Mouse (Mus musculus): ENCODE data around the gene Slc47a1. TPM values are rescaled to one million over a fixed set of nuclear protein-coding genes. Genes with fewer than 3 reads are reported as not detected.
"Not testable (repeated sequence)": the region's sequence is repeated elsewhere in the genome, so short reads cannot be mapped to it uniquely, and the experiment has no call there.

Slc47a1 gene
- total RNA-seq, 2 experiments from 2014 or later = 29.3 to 30.4 TPM

DNA sequence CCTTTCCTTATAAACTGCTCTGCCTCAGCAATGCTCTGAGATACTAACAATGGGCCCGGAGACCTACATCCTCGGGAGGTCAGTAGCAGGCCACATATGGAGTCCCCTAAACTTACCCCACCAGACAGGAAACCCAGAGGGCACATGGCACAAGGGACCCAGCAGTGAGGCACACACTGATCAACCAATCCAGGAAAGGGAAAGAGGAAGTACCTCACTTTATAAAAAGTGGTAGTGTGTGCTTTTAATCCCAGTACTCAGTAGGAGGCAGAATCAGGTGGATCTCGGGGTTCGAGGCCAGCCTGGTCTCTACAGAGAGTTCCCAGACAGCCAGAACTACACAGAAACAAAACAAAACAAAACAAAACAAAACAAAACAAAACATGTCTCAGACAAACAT, 37.8 kb downstream of the Slc47a1 start:
- DNase-seq (ENCODE audit: low spot score) = no peak
- intact Hi-C loops (cut with DNase I) = loop anchor here (10.0 kb wide), 1 partner anchor 164 kb away; the partner anchor contains the start of gene B9d1

DNA sequence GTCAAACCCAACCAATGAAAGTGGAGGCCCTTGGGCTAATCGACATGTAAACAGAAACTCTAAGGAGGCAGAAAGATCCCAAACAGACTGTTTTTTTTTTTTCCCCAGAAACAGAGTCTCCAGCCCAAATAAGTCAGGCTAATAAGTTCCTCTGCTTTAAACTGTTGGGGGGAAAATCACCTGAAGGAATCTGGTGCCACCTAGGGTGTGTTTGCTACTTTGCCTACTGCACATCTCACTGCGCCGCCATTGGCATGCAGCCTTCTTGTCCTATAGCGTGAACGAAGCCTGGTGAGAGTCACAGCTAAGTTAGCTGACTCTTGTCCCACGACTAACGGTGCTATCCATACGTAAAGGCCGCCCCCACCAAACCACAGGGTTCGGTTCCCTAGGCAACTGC, 40.6 kb downstream of the Slc47a1 start:
- intact Hi-C loops (cut with DNase I) = no loop called here

DNA sequence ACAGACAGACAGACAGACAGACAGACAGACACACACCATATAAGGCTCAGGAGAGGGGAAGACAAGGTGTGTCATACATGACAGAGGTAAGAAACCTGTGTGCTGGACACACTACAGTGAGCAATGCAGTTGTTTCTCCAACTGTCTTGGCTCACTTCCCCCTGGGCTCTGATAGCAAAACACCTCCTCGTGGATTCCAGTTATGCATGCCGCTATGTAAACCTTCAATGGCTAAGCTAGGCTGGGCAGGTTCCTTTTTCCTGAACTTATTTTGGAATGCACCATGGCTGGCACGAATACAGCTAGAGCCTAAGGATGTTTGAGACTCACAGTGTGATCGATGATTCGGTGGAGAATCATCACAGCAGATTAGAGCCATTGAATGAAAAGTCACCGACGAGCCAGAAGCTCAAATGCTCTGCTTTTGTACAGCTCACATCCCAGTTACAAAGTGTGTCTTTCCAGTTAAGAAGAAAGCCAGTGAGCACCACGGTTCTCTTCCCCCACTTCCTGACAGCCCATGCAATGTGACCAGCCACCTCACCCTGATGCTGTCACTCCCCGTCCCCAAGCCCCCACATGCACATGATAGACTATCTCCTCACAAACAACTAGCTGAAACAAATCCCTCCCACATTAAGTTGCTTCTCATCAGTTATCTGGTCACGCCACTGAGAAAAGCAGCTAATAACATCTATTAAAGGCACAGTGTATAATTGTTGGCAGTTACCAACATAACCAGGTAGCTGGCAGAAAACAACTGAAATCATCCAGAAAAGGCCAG, 57.0 kb downstream of the Slc47a1 start:
- intact Hi-C loops (cut with DNase I) = no loop called here
- no peak for DNase-seq (ENCODE audit: low spot score)

More for the DNA sequence above, 40.6 kb downstream of the Slc47a1 start:
- no peak for DNase-seq (ENCODE audit: low spot score)

DNA sequence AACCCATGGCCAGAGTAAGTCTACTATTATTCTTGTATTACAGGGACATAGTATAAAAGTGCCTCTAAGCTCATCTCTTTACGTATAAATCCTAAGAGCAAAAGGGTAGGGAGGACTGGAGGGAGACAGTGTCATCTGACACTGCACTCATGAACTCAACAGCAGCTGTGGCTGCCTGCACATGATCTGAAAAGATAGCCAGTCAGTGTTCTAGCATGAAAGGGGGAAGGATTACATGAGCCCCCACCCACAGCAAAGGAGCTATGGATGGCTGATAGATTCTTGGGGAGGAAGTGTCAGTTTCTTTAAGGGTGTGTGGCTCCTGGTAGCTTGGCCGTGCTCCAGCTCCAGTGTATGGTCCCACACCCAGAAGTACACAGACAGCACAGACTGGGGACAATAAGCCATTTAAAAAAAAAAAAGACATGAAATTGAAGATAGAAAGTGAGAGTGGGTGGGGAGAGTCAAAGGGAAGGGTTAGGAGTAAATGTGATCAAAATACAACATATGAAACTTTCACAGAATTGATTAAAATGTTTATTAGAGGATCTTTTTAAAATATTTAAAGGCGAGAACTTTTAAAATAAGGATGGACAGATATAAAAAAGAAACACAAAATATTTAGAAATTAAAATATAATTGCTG, 58.1 kb downstream of the Slc47a1 start:
- intact Hi-C loops (cut with DNase I) = no loop called here

DNA sequence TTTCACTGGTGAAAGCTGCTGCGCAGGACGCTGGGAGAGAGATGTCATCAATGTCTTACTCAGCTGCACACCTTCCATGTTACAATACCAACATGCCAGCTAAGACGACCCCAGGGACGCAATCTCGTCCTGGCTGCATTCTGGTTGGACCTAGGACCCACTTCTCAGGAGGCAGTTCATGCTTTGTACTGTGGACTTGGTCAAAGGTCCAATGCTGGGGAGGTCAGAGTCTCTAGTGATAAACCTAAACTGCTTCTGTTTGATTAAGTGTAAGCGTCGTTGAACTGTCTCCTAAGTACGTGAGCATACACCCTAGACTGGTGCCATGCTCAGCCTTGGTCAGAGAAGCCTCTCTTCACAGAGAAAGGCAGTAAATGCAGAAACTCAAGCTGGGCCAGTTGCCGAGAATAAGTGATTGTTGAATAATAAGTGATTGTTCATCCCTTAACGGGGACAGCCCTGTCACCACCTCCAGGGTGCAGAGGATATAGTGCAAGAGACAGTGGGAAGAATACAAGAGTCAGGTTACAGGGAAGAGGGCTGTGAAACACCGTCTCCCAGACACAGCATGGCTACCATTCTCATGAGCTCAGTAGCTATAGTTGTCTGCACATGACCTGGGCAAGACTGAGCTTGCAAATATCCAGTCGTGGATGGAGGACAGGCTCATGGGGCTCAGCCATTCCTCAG, 58.8 kb downstream of the Slc47a1 start:
- intact Hi-C loops (cut with DNase I) = no loop called here
- no peak for DNase-seq (ENCODE audit: low spot score)

More for the DNA sequence above, 58.1 kb downstream of the Slc47a1 start:
- DNase-seq (ENCODE audit: low spot score) = no peak

DNA sequence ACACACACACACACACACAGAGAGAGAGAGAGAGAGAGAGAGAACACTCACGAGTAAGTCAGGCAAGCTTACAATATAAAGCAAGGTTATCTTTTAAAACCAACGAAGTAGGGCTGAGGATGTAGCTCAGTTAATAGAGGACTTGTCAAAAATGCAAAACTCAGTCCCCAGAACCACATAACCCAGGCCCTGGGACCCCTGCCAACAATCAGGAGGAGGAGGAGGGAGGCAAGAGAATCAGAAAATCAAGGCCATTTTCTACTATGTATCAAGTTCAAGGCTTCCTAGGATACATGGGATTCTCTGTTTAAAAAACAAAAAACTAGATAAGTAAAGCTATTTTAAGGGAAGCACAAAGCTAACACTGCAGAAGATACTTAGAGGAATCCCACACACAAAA, 61.3 kb downstream of the Slc47a1 start:
- intact Hi-C loops (cut with DNase I) = no loop called here
- DNase-seq (ENCODE audit: low spot score) = no peak

DNA sequence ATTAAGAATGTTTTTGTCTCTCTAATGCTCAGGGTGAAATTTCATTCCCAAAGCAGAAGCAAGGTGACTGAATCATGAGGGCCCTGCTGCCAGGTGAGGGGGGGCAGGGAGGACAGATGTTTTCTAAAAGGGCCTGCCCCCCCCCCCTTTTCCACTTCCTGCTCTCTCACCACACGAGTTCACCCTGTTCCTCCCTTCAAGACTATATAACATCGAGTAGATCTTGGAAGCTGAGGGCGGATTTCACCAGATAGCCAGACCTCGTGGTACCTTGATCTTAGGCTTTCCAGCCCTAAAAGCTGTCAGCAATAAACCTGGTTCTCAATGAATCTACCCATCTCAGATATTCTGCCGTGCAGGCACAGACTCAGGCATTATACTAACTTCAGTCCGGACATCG, 67.8 kb downstream of the Slc47a1 start:
- intact Hi-C loops (cut with DNase I) = no loop called here
- no peak for DNase-seq (ENCODE audit: low spot score)

DNA sequence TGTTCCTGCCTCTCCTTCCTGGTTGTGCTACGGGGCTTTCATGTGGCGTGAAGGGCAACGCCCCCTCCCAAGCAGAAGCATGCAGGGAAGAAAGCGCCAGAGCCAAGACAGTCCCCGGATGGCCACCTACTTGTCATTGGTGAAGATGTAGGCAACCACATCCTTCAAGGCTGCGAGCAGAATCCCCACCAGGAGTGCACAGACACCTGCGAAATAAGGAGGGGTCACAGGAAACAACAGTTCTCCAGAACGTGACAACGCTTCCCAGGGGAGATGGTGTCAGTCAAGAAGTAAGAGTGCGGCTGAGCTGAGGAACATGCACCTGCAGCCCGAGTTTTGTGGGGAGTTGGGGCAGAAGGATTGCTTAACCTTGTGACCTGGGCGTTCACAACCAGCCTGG, 68.3 kb downstream of the Slc47a1 start:
- intact Hi-C loops (cut with DNase I) = no loop called here
- no peak for DNase-seq (ENCODE audit: low spot score)

DNA sequence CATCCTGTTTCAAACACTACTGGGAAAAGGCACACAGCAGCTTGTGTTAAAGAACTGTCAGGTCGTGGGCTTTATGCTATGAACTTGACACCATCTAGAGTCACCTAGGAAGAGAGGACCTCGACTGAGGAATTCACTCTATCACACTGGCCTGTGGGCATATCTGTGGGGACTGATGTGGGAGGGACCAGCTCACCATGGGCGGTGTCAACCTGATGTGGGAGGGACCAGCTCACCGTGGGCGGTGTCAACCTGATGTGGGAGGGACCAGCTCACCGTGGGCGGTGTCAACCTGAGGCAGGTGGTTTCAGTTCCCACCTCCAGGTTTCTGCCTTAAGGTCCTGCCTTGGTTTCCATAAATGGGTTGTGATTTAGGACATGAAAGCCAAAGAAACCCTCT, 70.3 kb downstream of the Slc47a1 start:
- DNase-seq (ENCODE audit: low spot score) = no peak
- intact Hi-C loops (cut with DNase I) = no loop called here

DNA sequence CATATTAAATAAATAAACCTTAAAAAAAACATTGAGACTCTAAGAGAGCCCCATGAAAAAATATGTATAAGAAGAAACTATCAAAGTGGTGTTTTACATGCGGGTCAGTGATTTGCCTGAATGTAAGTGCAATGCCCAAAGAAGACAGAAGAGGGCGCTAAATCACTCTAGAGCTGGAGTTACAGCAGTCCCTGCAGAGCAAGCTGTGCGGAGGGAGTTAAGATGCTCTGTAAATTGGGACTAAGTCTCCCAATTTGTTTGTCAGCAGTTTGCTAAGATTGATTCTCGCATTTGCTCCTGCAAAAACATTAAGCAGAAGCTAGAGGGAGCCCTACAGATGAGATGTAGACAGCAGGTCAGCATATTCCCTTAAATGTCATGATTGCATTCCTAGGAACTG, 72.8 kb downstream of the Slc47a1 start:
- intact Hi-C loops (cut with DNase I) = no loop called here
- no peak for DNase-seq (ENCODE audit: low spot score)

DNA sequence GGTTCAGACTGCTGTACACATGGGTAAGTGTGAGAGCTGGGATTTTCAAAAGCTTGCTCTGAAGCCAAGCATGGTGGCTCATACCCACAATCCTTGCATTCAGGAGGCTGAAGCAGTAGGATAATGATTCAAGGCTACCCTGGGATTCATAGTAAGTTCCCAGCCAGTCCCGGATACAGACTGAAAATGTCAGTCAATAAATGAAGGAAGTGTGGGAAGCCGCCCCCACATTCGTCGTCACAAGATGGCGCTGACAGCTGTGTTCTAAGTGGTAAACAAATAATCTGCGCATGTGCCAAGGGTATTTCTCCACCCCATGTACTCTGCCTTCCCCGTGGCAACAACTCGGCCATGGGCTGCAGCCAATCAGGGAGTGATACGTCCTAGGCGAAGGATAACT, 73.6 kb downstream of the Slc47a1 start:
- not testable (repeated sequence) for DNase-seq (ENCODE audit: low spot score)
- intact Hi-C loops (cut with DNase I) = loop anchor here (5.0 kb wide), 1 partner anchor 37 kb away; the partner anchor contains the start of gene Aldh3a2

DNA sequence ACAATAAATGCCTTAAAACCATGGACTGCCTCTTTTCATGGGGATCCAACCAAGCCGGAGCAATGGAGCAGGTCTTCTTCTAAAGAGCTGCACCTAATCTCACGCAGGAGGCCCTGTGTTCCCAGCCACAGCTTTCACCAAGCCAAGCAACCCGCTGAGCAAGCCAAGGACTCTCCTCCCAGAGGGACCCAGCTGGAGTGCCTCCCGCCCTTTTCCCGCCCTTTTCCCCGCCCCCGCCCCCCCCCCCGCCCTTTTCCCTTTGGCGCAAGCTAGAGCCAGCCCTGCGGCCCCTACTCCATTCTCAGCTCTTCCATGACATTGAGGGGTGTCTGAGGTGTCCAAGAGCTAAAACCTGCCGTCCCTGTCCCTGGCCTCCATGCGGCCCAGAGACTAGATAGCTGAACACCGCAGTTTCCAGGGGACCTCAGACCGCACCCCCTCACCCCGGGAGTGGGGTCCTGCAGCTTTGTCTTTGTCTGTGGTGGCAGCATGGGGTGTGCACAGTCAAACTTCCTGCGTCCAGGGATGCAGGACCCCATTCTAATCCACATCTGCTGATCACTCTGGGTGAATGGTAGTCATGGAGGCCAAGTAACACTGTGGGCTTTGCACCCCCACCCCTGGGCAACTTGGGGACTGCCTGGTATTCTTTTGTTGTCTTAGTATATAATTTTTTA, 77.3 kb downstream of the Slc47a1 start:
- intact Hi-C loops (cut with DNase I) = loop anchor here (5.0 kb wide), 1 partner anchor 34 kb away; the partner anchor contains the start of gene Aldh3a2
- DNase-seq (ENCODE audit: low spot score) = no peak

DNA sequence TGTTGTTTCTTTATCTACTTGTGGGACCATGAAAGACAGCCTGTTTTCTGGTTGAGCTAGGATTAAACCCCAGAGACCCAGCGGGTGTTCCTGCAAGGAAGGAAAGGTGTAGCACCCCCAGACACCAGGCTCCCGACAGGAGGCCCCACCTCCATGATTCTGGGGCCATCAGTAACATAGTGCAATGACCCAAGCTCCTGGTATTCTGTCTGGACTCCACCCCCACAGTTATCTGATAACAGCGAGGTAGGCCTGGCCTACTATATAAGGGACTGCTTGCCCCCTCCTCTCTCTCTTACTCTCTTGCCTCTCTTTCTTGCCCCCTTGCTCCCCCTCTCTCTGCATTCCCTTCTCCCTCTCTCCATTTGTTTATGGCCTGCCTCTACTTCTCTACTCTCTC, 77.9 kb downstream of the Slc47a1 start:
- DNase-seq (ENCODE audit: low spot score) = no peak
- intact Hi-C loops (cut with DNase I) = loop anchor here (5.0 kb wide), 1 partner anchor 33 kb away; the partner anchor contains the start of gene Aldh3a2

DNA sequence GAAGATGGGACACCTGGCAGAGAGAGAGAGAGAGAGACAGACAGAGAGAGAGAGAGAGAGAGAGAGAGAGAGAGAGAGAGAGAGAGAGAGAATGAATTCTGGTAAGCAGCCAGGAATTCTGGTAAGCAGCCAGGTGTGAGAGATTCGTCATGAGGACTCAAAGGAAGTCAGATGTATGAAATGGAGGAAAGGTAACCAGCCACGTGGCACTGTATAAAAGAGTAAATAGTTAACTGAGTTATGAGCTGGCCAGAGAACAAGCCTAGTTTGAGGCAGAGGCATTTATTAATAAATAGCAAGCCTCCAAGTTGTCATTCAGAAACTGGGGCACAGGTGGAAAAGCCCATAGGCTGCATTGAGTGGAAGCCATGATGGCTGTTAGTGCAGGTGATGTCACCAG, 80.2 kb downstream of the Slc47a1 start:
- intact Hi-C loops (cut with DNase I) = no loop called here
- no peak for DNase-seq (ENCODE audit: low spot score)

DNA sequence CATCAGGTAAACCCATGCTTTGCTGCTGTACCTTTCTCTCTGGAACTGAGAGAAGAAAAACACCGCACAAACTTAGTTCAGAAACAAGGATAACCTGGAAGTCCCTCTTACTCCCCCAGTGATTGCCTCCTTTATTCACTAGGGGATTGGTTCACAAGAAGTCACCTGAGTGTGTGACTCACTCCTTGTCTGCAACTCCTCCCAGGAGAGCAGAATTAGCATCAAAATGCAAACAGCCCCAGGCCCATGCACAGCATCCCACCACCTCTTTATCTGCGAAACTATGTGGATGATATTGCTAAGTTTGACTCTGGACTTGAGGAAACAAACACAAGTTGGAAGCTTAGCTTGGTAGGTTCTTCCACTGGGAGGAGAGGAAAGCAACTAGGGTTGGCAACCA, 80.8 kb downstream of the Slc47a1 start:
- no peak for DNase-seq (ENCODE audit: low spot score)
- intact Hi-C loops (cut with DNase I) = no loop called here

DNA sequence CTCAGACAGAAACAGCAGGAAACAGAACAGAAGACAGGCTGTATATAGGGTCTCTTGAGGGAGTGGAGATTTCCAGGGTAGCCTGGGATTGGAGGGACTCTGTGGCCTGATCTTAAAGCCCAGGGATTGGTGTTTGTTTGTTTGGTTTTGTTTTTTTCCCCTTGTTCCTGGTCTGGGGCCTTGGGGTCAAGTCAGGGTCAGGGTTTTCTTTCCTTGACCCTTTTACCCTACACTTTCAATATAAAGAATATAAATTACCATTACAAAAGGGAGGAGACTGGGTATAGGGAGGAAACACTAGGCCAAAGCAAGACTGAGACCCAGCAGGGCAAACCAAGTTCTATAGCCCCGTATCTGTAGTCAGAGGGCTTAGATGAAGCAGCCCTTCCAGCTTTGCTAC, 81.6 kb downstream of the Slc47a1 start:
- intact Hi-C loops (cut with DNase I) = no loop called here
- no peak for DNase-seq (ENCODE audit: low spot score)

DNA sequence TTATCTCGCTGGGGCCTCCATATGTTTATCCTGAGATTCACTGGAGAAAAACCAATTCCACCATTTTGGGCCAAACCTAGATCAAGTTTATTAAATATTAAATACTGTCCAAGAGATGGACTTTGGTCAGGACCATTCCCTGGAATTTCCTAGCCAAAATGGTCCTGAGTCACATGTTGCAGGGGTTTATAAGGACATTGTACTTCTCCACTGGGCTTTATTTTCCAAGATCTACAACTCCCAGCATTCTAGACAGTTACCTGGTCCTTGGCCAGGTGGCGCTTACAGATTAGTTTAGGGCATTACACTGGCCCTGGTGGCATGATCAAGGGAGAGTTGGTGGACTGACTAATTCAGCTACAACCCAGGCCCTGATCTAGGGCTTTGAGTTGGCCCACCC, 82.6 kb downstream of the Slc47a1 start:
- intact Hi-C loops (cut with DNase I) = no loop called here
- no peak for DNase-seq (ENCODE audit: low spot score)

DNA sequence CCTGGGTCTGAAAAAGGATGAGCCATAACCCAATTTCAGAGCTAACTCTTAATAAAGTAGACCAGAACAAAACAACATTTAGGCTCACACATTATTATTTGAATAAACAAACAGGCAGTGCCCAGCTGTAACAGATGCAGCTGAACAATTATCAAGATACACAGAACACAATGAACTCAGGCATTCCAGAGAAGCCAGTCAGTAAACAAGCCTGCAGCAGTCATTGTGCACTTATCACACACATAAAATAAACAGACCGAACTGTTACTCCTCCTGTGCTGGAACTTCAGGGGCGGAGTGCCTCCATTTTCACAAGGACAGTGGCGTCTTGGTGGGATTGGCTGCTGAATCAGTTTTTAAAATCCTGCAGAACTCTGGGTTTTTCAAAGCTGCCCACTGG, 83.7 kb downstream of the Slc47a1 start:
- no peak for DNase-seq (ENCODE audit: low spot score)
- intact Hi-C loops (cut with DNase I) = no loop called here
